Mouse (Mus musculus): ENCODE data around the gene Top2b. TPM values are rescaled to one million over a fixed set of nuclear protein-coding genes. Genes with fewer than 3 reads are reported as not detected.

Gene Top2b
- 199 TPM for polyA plus RNA-seq (2014; fragmentation: Illumina TruSeq; extraction: RNeasy Lipid Tissue Mini Kit (QIAGEN cat#74804); ENCODE audit: low replicate concordance)

DNA sequence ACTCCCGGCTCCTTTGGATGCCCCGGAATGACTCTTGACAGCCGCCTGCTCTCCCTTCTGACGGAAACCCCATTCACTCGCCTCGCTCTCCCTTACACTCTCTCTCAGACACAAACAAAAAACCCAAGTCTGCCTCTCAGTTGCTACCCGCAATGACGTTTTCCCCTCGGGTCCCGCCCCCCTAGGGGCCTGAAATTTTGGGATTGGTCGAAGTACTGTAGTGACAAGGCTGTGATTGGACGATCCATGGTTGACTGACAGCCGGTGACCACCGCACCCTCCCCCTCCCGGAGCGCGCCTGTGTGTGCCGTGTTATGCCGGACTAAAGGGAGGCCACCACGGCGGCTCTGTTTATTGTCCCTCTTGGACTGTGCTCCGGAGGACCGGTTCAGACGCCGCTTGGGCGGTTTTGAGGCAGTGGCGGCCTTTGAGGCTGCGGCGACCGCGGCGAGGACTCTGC, at the start of gene Top2b:
Top2b (plus strand) TSS at position 302 of the 460 bp plus-strand sequence.

Other genes starting within 250 kb of the Top2b start
- 93.4 TPM for gene Ngly1, start 115.9 kb upstream of the Top2b start, polyA plus RNA-seq (2014; fragmentation: Illumina TruSeq; extraction: RNeasy Lipid Tissue Mini Kit (QIAGEN cat#74804); ENCODE audit: low replicate concordance)
- 23.1 TPM for gene Oxsm, start 115.4 kb upstream of the Top2b start, polyA plus RNA-seq (2014; fragmentation: Illumina TruSeq; extraction: RNeasy Lipid Tissue Mini Kit (QIAGEN cat#74804); ENCODE audit: low replicate concordance)